Mouse (Mus musculus) liver, adult 2 months (tissue): ENCODE measurements at regions not wholly inside any gene's neighbourhood (a gene's known extent, or its start where the extent isn't known, plus 50 kb on each side); places are given as distances from the start of the nearest gene placed in this dataset.

Source experiments
- CTCF ChIP-seq: fragments of 200-500 bp; IDR thresholded peaks from 2 replicates; pipeline ENCODE4 v1.5.1; 2011; ENCODE audit warnings: low read depth, low read length, control low read depth
- POLR2A ChIP-seq: fragments of 200-500 bp; IDR thresholded peaks from 2 replicates; pipeline ENCODE4 v1.6.1; 2011; ENCODE audit warnings: low read length, control low read depth; ENCODE audit not compliant: insufficient read depth; ENCODE audit errors: extremely low read depth

DNA sequence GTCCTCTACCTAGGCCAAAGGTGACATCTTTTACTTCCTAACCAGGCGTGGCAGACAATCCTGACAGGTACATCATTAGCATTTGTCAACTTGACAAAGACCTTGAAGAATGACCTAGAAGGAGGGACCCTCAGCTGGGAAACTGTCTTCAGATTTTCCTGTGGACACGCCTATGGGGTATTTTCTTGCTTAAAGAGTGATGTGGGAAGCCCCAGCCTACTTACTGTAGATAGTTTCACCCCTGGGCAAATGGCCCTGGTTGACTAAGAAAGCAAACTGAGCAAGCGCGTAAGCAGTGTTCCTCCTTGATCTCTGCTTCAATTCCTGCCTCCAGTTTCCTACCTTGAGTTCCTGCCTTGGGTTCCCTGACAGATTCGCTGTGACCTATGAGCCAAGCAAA lies 106.7 kb upstream of the Tle3 start:
- no peak for TF ChIP-seq POLR2A
- TF ChIP-seq CTCF, result no peak
